8 mouse cellular contexts compared by ENCODE assay signal in genomic region chr9:103113351-103113750, GRCm38 (mm10). TPM values are rescaled to one million over a fixed set of nuclear protein-coding genes. Genes with fewer than 3 reads are reported as not detected.
DNase-seq lines count a peak whose midpoint lies in the region; ATAC-seq and TF ChIP-seq lines count a peak whose summit lies in the region.

No protein-coding gene starts in this region.

- H3K9me3 ChIP-seq in embryonic facial prominence, embryonic 12.5 days, result no peaks in the 10 kb centered on the region
- no peaks in the 10 kb centered on the region for H3K9me3 ChIP-seq in hindbrain, embryonic 15.5 days
- H3K9me3 ChIP-seq in lung, postnatal 0 days (ENCODE audit: low read length), result no peaks in the 10 kb centered on the region

- no peak for TF ChIP-seq EP300 in lung, postnatal 0 days (IDR thresholded peaks at IDR 0.05)

- H3K4me1 ChIP-seq in embryonic facial prominence, embryonic 12.5 days, result peaks cover 18% of the 10 kb centered on the region
- H3K4me1 ChIP-seq in hindbrain, embryonic 15.5 days (replicated peaks), result peaks cover 70% of the 10 kb centered on the region
- peaks cover 40% of the 10 kb centered on the region for H3K4me1 ChIP-seq in olfactory bulb, adult 2 months (ENCODE audit: control insufficient read depth, insufficient read depth, low read length)
- H3K4me1 ChIP-seq in lung, postnatal 0 days (ENCODE audit: insufficient read depth, low read depth, low read length), result peaks cover 21% of the 10 kb centered on the region

- DNase-seq in layer of hippocampus, adult 2 months (ENCODE audit: low spot score in 2 of 2), result peak in 1 of 2 experiments; percentile 58
- DNase-seq in layer of hippocampus, postnatal 36 days, result no peak
- no peak for DNase-seq in urinary bladder, postnatal 14 days (ENCODE audit: low spot score)
- no peak for DNase-seq in lung, postnatal 0 days (ENCODE audit: low spot score)
- DNase-seq in thymus, postnatal 36 days, result no peak

- TF ChIP-seq CTCF in layer of hippocampus, adult 2 months (conservative IDR thresholded peaks at IDR 0.05), result no peak
- TF ChIP-seq CTCF in olfactory bulb, adult 2 months (IDR thresholded peaks at IDR 0.05; ENCODE audit: insufficient read depth, low read depth, low read length), result no peak
- TF ChIP-seq CTCF in lung, postnatal 0 days (IDR thresholded peaks at IDR 0.05), result no peak

- no peak for TF ChIP-seq POLR2A in olfactory bulb, adult 2 months (IDR thresholded peaks at IDR 0.05; ENCODE audit: insufficient read depth, low read depth, low read length)

- peak overlapping the region; percentile 94 for H3K4me2 ChIP-seq in embryonic facial prominence, embryonic 12.5 days (replicated peaks)
- H3K4me2 ChIP-seq in hindbrain, embryonic 15.5 days, result peak overlapping the region; percentile 81
- no peak overlapping the region for H3K4me2 ChIP-seq in lung, postnatal 0 days (replicated peaks; ENCODE audit: low read depth, low read length)

- H3K27me3 ChIP-seq in embryonic facial prominence, embryonic 12.5 days, result peaks cover 47% of the 10 kb centered on the region
- H3K27me3 ChIP-seq in hindbrain, embryonic 15.5 days, result no peaks in the 10 kb centered on the region
- peaks cover 13% of the 10 kb centered on the region; the same call in 1 of the 2 replicates for H3K27me3 ChIP-seq in lung, postnatal 0 days (replicated peaks; ENCODE audit: insufficient read depth, low read length)

- no peaks in the 10 kb centered on the region for H3K36me3 ChIP-seq in embryonic facial prominence, embryonic 12.5 days
- H3K36me3 ChIP-seq in hindbrain, embryonic 15.5 days, result no peaks in the 10 kb centered on the region
- no peaks in the 10 kb centered on the region for H3K36me3 ChIP-seq in lung, postnatal 0 days (ENCODE audit: insufficient read depth, low read length)

- peak overlapping the region; percentile 95 for H3K27ac ChIP-seq in layer of hippocampus, adult 2 months
- H3K27ac ChIP-seq in embryonic facial prominence, embryonic 12.5 days, result no peak overlapping the region
- H3K27ac ChIP-seq in hindbrain, embryonic 15.5 days (replicated peaks), result peak overlapping the region; percentile 97
- H3K27ac ChIP-seq in olfactory bulb, adult 2 months (ENCODE audit: insufficient read depth, low read depth, low read length), result no peak overlapping the region
- no peak overlapping the region for H3K27ac ChIP-seq in lung, postnatal 0 days (ENCODE audit: low read length)

- no peak overlapping the region for H3K9ac ChIP-seq in embryonic facial prominence, embryonic 12.5 days
- peak overlapping the region; percentile 99 for H3K9ac ChIP-seq in hindbrain, embryonic 15.5 days
- no peak overlapping the region for H3K9ac ChIP-seq in lung, postnatal 0 days (replicated peaks; ENCODE audit: low read depth)

- peak overlapping the region; percentile 86 for H3K4me3 ChIP-seq in layer of hippocampus, adult 2 months
- H3K4me3 ChIP-seq in embryonic facial prominence, embryonic 12.5 days, result peak overlapping the region; percentile 72; the same call in 1 of the 2 replicates
- peak overlapping the region; percentile 95 for H3K4me3 ChIP-seq in hindbrain, embryonic 15.5 days
- H3K4me3 ChIP-seq in olfactory bulb, adult 2 months (ENCODE audit: insufficient read depth, low read depth, low read length), result peak overlapping the region; percentile 64
- no peak overlapping the region for H3K4me3 ChIP-seq in lung, postnatal 0 days (ENCODE audit: low read depth, low read length)

- no peak for ATAC-seq in embryonic facial prominence, embryonic 12.5 days (ENCODE audit: insufficient number of reproducible peaks, insufficient read depth, low FRiP score, low TSS enrichment)
- peak; percentile 23; the same call in 1 of the 2 replicates for ATAC-seq in hindbrain, embryonic 15.5 days (ENCODE audit: low FRiP score, low read depth)
- ATAC-seq in lung, postnatal 0 days, result no peak

- 38% methylated on average over 11 of the region's 11 CpGs for WGBS in embryonic facial prominence, embryonic 12.5 days
- 18% methylated on average over 10 of the region's 11 CpGs for WGBS in hindbrain, embryonic 15.5 days
- 19% methylated on average over 11 of the region's 11 CpGs for WGBS in olfactory bulb, adult 2 months
- WGBS in lung, postnatal 0 days, result 56% methylated on average over 9 of the region's 11 CpGs

RNA-seq across cellular contexts. Expression of gene Rab6b, which starts 1.8 kb away (rescaled TPM):
- 100 to 1,000 TPM; 429 to 449 TPM for total RNA-seq in layer of hippocampus, adult 2 months (2021)
- 100 to 1,000 TPM; 439 to 461 TPM for total RNA-seq in layer of hippocampus, postnatal 36 days (2021)
- polyA plus RNA-seq in embryonic facial prominence, embryonic 12.5 days (2016; fragmentation: Nextera tagmentation; extraction: Ambion mirVana), result 11.1 and 11.5 TPM in 2 replicates
- polyA plus RNA-seq in hindbrain, embryonic 15.5 days (2015; fragmentation: Nextera tagmentation; extraction: Ambion mirVana), result 111 and 126 TPM in 2 replicates
- 122 and 448 TPM in 2 replicates for polyA plus RNA-seq in olfactory bulb, adult 2 months (2012; ENCODE audit: insufficient read depth, insufficient read length, low replicate concordance, missing spikeins)
- polyA plus RNA-seq in lung, postnatal 0 days (2015; fragmentation: Nextera tagmentation; extraction: Ambion mirVana), result 6.8 and 7.3 TPM in 2 replicates

Comparison
In these comparisons a context has a peak if more than half of its experiments do, and no peak if none do; other contexts are left out.
1. H3K27ac ChIP-seq: peak in layer of hippocampus, adult 2 months (single experiment) and hindbrain, embryonic 15.5 days (single experiment); none in embryonic facial prominence, embryonic 12.5 days (single experiment), olfactory bulb, adult 2 months (single experiment) and lung, postnatal 0 days (single experiment).